Mouse (Mus musculus): ENCODE measurements at regions not wholly inside any gene's neighbourhood (a gene's known extent, or its start where the extent isn't known, plus 50 kb on each side); places are given as distances from the start of the nearest gene placed in this dataset.
A peak's percentile ranks its signal among the peaks of the same experiment; 100 is the strongest.

GRCm38 (mm10) chr10:62055408-62055807, 76.5 kb upstream of the Col13a1 start:
- peak; percentile 63 for TF ChIP-seq CTCF (IDR thresholded peaks at IDR 0.05; ENCODE audit: low read depth, low read length)
- no peak for TF ChIP-seq POLR2A (IDR thresholded peaks at IDR 0.05; ENCODE audit: insufficient read depth, low read length)

Data from ES-Bruce4 (cell line).